Mouse (Mus musculus): ENCODE results near the gene Ppm1k.
"Not testable (repeated sequence)": the region's sequence is repeated elsewhere in the genome, so short reads cannot be mapped to it uniquely, and the experiment has no call there.

The Ppm1k gene

GRCm38 (mm10) chr6:57532022-57532421 is 3.2 kb downstream of the Ppm1k start:
- no peak for DNase-seq (ENCODE audit: low spot score in 2 of 2)

- no peak for DNase-seq (ENCODE audit: low spot score in 2 of 2)
These were observed 3.8 kb downstream of the Ppm1k start for GRCm38 (mm10) chr6:57531441-57531840.

- DNase-seq (ENCODE audit: low spot score in 2 of 2): no peak
These were observed 4.3 kb downstream of the Ppm1k start for GRCm38 (mm10) chr6:57531011-57531410.

GRCm38 (mm10) chr6:57529336-57529845 is 5.9 kb downstream of the Ppm1k start:
- no peak for DNase-seq (ENCODE audit: low spot score in 2 of 2)

- DNase-seq (ENCODE audit: low spot score in 2 of 2): no peak
These were observed 8.3 kb downstream of the Ppm1k start for GRCm38 (mm10) chr6:57526933-57527332.

GRCm38 (mm10) chr6:57524742-57525141 is 10.5 kb downstream of the Ppm1k start:
- no peak for DNase-seq (ENCODE audit: low spot score in 2 of 2)

- no peak for DNase-seq (ENCODE audit: low spot score in 2 of 2)
These were observed 14.3 kb downstream of the Ppm1k start for GRCm38 (mm10) chr6:57520749-57521652.

GRCm38 (mm10) chr6:57514035-57514374 is 21.3 kb downstream of the Ppm1k start:
- DNase-seq (ENCODE audit: low spot score in 2 of 2): no peak

GRCm38 (mm10) chr6:57513351-57514034 is 21.8 kb downstream of the Ppm1k start:
- DNase-seq (ENCODE audit: low spot score in 2 of 2): no peak

GRCm38 (mm10) chr6:57511899-57512298 is 23.4 kb downstream of the Ppm1k start:
- no peak for DNase-seq (ENCODE audit: low spot score in 2 of 2)

GRCm38 (mm10) chr6:57503662-57504379 is 31.4 kb downstream of the Ppm1k start:
- no peak for DNase-seq (ENCODE audit: low spot score in 2 of 2)

GRCm38 (mm10) chr6:57499209-57499608 is 36.1 kb downstream of the Ppm1k start:
- no peak for DNase-seq (ENCODE audit: low spot score in 2 of 2)

GRCm38 (mm10) chr6:57468161-57468560 is 67.1 kb downstream of the Ppm1k start:
- not testable (repeated sequence) for DNase-seq (ENCODE audit: low spot score in 2 of 2)

All from cerebellum, postnatal 4 days (tissue).